Mouse (Mus musculus) bone marrow, adult 2 months (tissue): Measurements from ENCODE around the gene Galnt10. TPM values are rescaled to one million over a fixed set of nuclear protein-coding genes. Genes with fewer than 3 reads are reported as not detected.

Experiments used
- H3K27ac ChIP-seq: fragments of 200-500 bp; 2 replicates; pipeline ENCODE4 v1.5.1; 2012; ENCODE audit warnings: low read depth, mild to moderate bottlenecking, control low read depth, inconsistent platforms, low read length; ENCODE audit not compliant: control insufficient read depth, poor library complexity, insufficient read depth
- H3K4me1 ChIP-seq: fragments of 200-500 bp; 2 replicates; pipeline ENCODE4 v1.6.1; 2011; ENCODE audit warnings: low read length; ENCODE audit not compliant: control insufficient read depth, insufficient read depth
- H3K4me3 ChIP-seq: fragments of 200-500 bp; replicated peaks from 2 replicates; pipeline ENCODE3; 2011; ENCODE audit warnings: mild to moderate bottlenecking, low read depth, low read length, control low read depth; ENCODE audit not compliant: control insufficient read depth
- CTCF ChIP-seq: fragments of 200-500 bp; IDR thresholded peaks from 2 replicates; pipeline ENCODE4 v1.5.1; 2011; ENCODE audit warnings: low read length, control low read depth; ENCODE audit not compliant: control insufficient read depth, insufficient read depth
- POLR2A ChIP-seq: fragments of 200-500 bp; IDR thresholded peaks from 2 replicates; pipeline ENCODE4 v1.6.1; 2011; ENCODE audit warnings: low read depth, mild to moderate bottlenecking, control low read depth, low read length, borderline replicate concordance; ENCODE audit not compliant: control insufficient read depth
- WGBS: fragments of 180-500 bp; shearing (Covaris S2); methylation state at CpG from one replicate; pipeline ENCODE4 v1.1.7; 2018; 5-methylcytosine and 5-hydroxymethylcytosine counted together
- polyA plus RNA-seq: library from polyadenylated mRNA; stranded (reverse); fragments of >200 nt; gene quantifications from 2 replicates; pipeline ENCODE4 v1.2.4, GENCODE M21; 2011; ENCODE audit warnings: low replicate concordance; ENCODE audit not compliant: missing spikeins, insufficient read depth, insufficient read length

Gene Galnt10
- polyA plus RNA-seq, 1 experiment: 16.6 TPM

- TF ChIP-seq CTCF (no peak), POLR2A (no peak)
- WGBS: 72% methylated on average over 22 of the region's 22 CpGs
- H3K4me1 ChIP-seq: no peaks in the 10 kb centered on the region; the same call in 1 of the 2 replicates
- no peak overlapping the region for H3K27ac ChIP-seq
- no peak overlapping the region for H3K4me3 ChIP-seq
Measured at GRCm38 (mm10) chr11:57708174-57709154, 63.2 kb downstream of the Galnt10 start.

- Histone ChIP-seq H3K4me3 (no peak overlapping the region), H3K27ac (no peak overlapping the region), H3K4me1 (no peaks in the 10 kb centered on the region; the same call in 1 of the 2 replicates)
- TF ChIP-seq POLR2A (no peak), CTCF (no peak)
- WGBS: 67% methylated on average over 6 of the region's 6 CpGs
Measured at GRCm38 (mm10) chr11:57713960-57714359, 68.7 kb downstream of the Galnt10 start.

- Histone ChIP-seq H3K27ac (no peak overlapping the region), H3K4me3 (no peak overlapping the region), H3K4me1 (no peaks in the 10 kb centered on the region; the same call in 1 of the 2 replicates)
- WGBS: 84% methylated on average over 3 of the region's 3 CpGs
- no peak for TF ChIP-seq POLR2A
- no peak for TF ChIP-seq CTCF
Measured at GRCm38 (mm10) chr11:57716721-57717120, 71.5 kb downstream of the Galnt10 start.

GRCm38 (mm10) chr11:57717432-57717831, 72.2 kb downstream of the Galnt10 start:
- 68% methylated on average over 3 of the region's 3 CpGs for WGBS
- Histone ChIP-seq H3K4me3 (no peak overlapping the region), H3K4me1 (no peaks in the 10 kb centered on the region; the same call in 1 of the 2 replicates), H3K27ac (no peak overlapping the region)
- no peak for TF ChIP-seq CTCF
- no peak for TF ChIP-seq POLR2A

- Histone ChIP-seq H3K27ac (no peak overlapping the region), H3K4me3 (no peak overlapping the region), H3K4me1 (no peaks in the 10 kb centered on the region; the same call in 1 of the 2 replicates)
- 90% methylated on average over 6 of the region's 6 CpGs for whole genome bisulfite sequencing
- TF ChIP-seq POLR2A: no peak
- TF ChIP-seq CTCF: no peak
Measured at GRCm38 (mm10) chr11:57718081-57718480, 72.8 kb downstream of the Galnt10 start.

GRCm38 (mm10) chr11:57719631-57720030, 74.4 kb downstream of the Galnt10 start:
- WGBS: 84% methylated on average over 7 of the region's 7 CpGs

GRCm38 (mm10) chr11:57720076-57720475, 74.8 kb downstream of the Galnt10 start:
- Histone ChIP-seq H3K4me3 (no peak overlapping the region), H3K4me1 (no peaks in the 10 kb centered on the region), H3K27ac (no peak overlapping the region)
- WGBS: 92% methylated on average over 6 of the region's 6 CpGs
- TF ChIP-seq POLR2A: no peak
- no peak for TF ChIP-seq CTCF

More at GRCm38 (mm10) chr11:57719631-57720030, 74.4 kb downstream of the Galnt10 start:
- H3K4me1 ChIP-seq: no peaks in the 10 kb centered on the region
- no peak overlapping the region for H3K4me3 ChIP-seq
- TF ChIP-seq POLR2A: no peak
- no peak for TF ChIP-seq CTCF
- no peak overlapping the region for H3K27ac ChIP-seq

- H3K4me3 ChIP-seq: no peak overlapping the region
- WGBS: 96% methylated on average over 5 of the region's 5 CpGs
Measured at GRCm38 (mm10) chr11:57724791-57725463, 79.7 kb downstream of the Galnt10 start.

GRCm38 (mm10) chr11:57725926-57726325, 80.7 kb downstream of the Galnt10 start:
- no peak overlapping the region for H3K27ac ChIP-seq
- no peak for TF ChIP-seq POLR2A
- TF ChIP-seq CTCF: no peak
- 58% methylated on average over 4 of the region's 4 CpGs for WGBS
- no peaks in the 10 kb centered on the region; the same call in 1 of the 2 replicates for H3K4me1 ChIP-seq
- no peak overlapping the region for H3K4me3 ChIP-seq

More at GRCm38 (mm10) chr11:57724791-57725463, 79.7 kb downstream of the Galnt10 start:
- no peak for TF ChIP-seq POLR2A
- peak; percentile 25; the same call in 1 of the 2 replicates for TF ChIP-seq CTCF
- Histone ChIP-seq H3K27ac (no peak overlapping the region), H3K4me1 (no peaks in the 10 kb centered on the region; the same call in 1 of the 2 replicates)
